ENCODE assay signal across 17 mouse cellular contexts in the genomic region with DNA sequence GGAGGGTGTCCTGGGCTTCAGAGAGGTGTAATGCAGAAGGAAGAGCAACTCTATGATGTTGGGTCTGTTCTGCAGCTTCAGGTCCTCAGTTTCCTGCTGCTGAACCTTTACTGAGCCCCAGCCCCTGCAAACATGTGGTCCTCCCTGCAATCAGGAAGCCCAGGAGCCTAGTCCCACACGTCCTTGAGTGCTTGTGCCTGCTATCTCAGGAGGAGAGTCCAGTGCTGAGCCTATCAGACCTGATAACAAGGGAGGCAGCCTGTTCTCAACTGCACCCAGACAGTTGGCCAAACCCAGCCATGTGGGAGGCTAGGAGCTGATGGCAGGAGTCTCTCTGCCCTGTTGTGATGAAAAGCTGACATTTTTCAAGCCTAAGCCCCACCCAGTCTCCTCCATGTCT. TPM values are rescaled to one million over a fixed set of nuclear protein-coding genes. Genes with fewer than 3 reads are reported as not detected.
A peak's percentile ranks its signal among the peaks of the same experiment; 100 is the strongest.
DNase-seq lines count a peak whose midpoint lies in the region; ATAC-seq lines count a peak whose summit lies in the region.
"Had no signal": no experiment of that assay in that cellular context is flagged by ENCODE, and none has a peak within 500 bp of the region (broad histone marks: within the 10 kb centered on the region; RNA-seq: fewer than 3 reads in every experiment).

No protein-coding gene starts in this region.

- 35% methylated on average over 1 of the region's 1 CpGs for WGBS in heart, embryonic 15.5 days
- WGBS in heart, embryonic 11.5 days (ENCODE audit: insufficient replicate concordance): 6% methylated on average over 1 of the region's 1 CpGs
- WGBS in limb, embryonic 13.5 days: 34% methylated on average over 1 of the region's 1 CpGs
- 71% methylated on average over 1 of the region's 1 CpGs for WGBS in hindbrain, embryonic 10.5 days

- no peak overlapping the region for H3K27ac ChIP-seq in heart, embryonic 15.5 days
- no peak overlapping the region for H3K27ac ChIP-seq in heart, embryonic 11.5 days (ENCODE audit: low read depth, low read length)
- H3K27ac ChIP-seq in limb, embryonic 13.5 days: no peak overlapping the region
- no peak overlapping the region for H3K27ac ChIP-seq in hindbrain, embryonic 10.5 days
- H3K27ac ChIP-seq: embryonic facial prominence, embryonic 15.5 days; forebrain, embryonic 15.5 days; gastrocnemius, adult 2 months; kidney, postnatal 0 days had no signal

- no peaks in the 10 kb centered on the region for H3K9me3 ChIP-seq in heart, embryonic 15.5 days (replicated peaks)
- no peaks in the 10 kb centered on the region for H3K9me3 ChIP-seq in heart, embryonic 11.5 days (replicated peaks; ENCODE audit: control insufficient read depth, low read length)
- no peaks in the 10 kb centered on the region for H3K9me3 ChIP-seq in limb, embryonic 13.5 days
- H3K9me3 ChIP-seq in hindbrain, embryonic 10.5 days: no peaks in the 10 kb centered on the region
- H3K9me3 ChIP-seq: embryonic facial prominence, embryonic 15.5 days; forebrain, embryonic 15.5 days had no signal

- no peak overlapping the region for H3K4me3 ChIP-seq in heart, embryonic 15.5 days
- H3K4me3 ChIP-seq in heart, embryonic 11.5 days (ENCODE audit: low read depth, low read length): no peak overlapping the region
- no peak overlapping the region for H3K4me3 ChIP-seq in limb, embryonic 13.5 days
- H3K4me3 ChIP-seq in hindbrain, embryonic 10.5 days: no peak overlapping the region
- H3K4me3 ChIP-seq: embryonic facial prominence, embryonic 15.5 days; forebrain, embryonic 15.5 days; gastrocnemius, adult 2 months had no signal

- no peaks in the 10 kb centered on the region for H3K27me3 ChIP-seq in heart, embryonic 15.5 days
- no peaks in the 10 kb centered on the region for H3K27me3 ChIP-seq in heart, embryonic 11.5 days (ENCODE audit: control insufficient read depth, insufficient read depth, low read length)
- no peaks in the 10 kb centered on the region for H3K27me3 ChIP-seq in limb, embryonic 13.5 days
- H3K27me3 ChIP-seq in hindbrain, embryonic 10.5 days (ENCODE audit: insufficient read depth, poor library complexity, severe bottlenecking): no peaks in the 10 kb centered on the region
- H3K27me3 ChIP-seq: embryonic facial prominence, embryonic 15.5 days; forebrain, embryonic 15.5 days had no signal

- DNase-seq in c-Kit-positive CD71-positive TER-119-negative erythroid progenitor cells, embryonic 14.5 days (ENCODE audit: low read depth): peak; percentile 48
- no peak for DNase-seq in adrenal gland, postnatal 25 days
- no peak for DNase-seq in hindbrain, embryonic 10.5 days (ENCODE audit: low spot score)
- DNase-seq: cerebellum, adult 9-11 months; gastrocnemius, adult 2 months; heart, adult 18-20 months; lung, postnatal 4 days; midbrain, embryonic 14.5 days; thymus, postnatal 4 days had no signal

- H3K36me3 ChIP-seq in heart, embryonic 15.5 days: no peaks in the 10 kb centered on the region
- no peaks in the 10 kb centered on the region for H3K36me3 ChIP-seq in heart, embryonic 11.5 days (ENCODE audit: control insufficient read depth, insufficient read depth, low read length)
- no peaks in the 10 kb centered on the region for H3K36me3 ChIP-seq in limb, embryonic 13.5 days
- H3K36me3 ChIP-seq in hindbrain, embryonic 10.5 days: no peaks in the 10 kb centered on the region
- H3K36me3 ChIP-seq: embryonic facial prominence, embryonic 15.5 days; forebrain, embryonic 15.5 days had no signal

- 0 out of 2 replicates have a peak, but pooled peaks have one; percentile 5 for ATAC-seq in heart, embryonic 15.5 days (replicated peaks; ENCODE audit: insufficient number of reproducible peaks, insufficient read depth, low FRiP score, low read depth)
- ATAC-seq in heart, embryonic 11.5 days (replicated peaks; ENCODE audit: insufficient number of reproducible peaks, low FRiP score, low TSS enrichment): no peak
- ATAC-seq in limb, embryonic 13.5 days (ENCODE audit: low FRiP score, low read depth): no peak
- ATAC-seq in megakaryocyte progenitor cell, adult 5-6 weeks (replicated peaks; ENCODE audit: poor library complexity): peak; percentile 84
- no peak for ATAC-seq in CD4-positive, CD25-positive, alpha-beta regulatory T cell, adult 4 months
- ATAC-seq: forebrain, embryonic 15.5 days had no signal

- peaks cover 13% of the 10 kb centered on the region; the same call in 1 of the 2 replicates for H3K4me1 ChIP-seq in heart, embryonic 15.5 days (replicated peaks)
- peaks cover 8% of the 10 kb centered on the region for H3K4me1 ChIP-seq in heart, embryonic 11.5 days (ENCODE audit: control insufficient read depth, insufficient read depth, low read length)
- no peaks in the 10 kb centered on the region for H3K4me1 ChIP-seq in limb, embryonic 13.5 days
- H3K4me1 ChIP-seq in hindbrain, embryonic 10.5 days (replicated peaks): 0 out of 2 replicates have a peak, but pooled peaks cover 2% of the 10 kb centered on the region
- H3K4me1 ChIP-seq: forebrain, embryonic 15.5 days had no signal

- H3K9ac ChIP-seq in heart, embryonic 15.5 days: no peak overlapping the region
- H3K9ac ChIP-seq in heart, embryonic 11.5 days (ENCODE audit: low read depth, low read length): no peak overlapping the region
- H3K9ac ChIP-seq in limb, embryonic 13.5 days: peak overlapping the region; percentile 35; the same call in 1 of the 2 replicates
- H3K9ac ChIP-seq: embryonic facial prominence, embryonic 15.5 days; forebrain, embryonic 15.5 days had no signal

- H3K4me2 ChIP-seq in heart, embryonic 15.5 days: no peak overlapping the region
- no peak overlapping the region for H3K4me2 ChIP-seq in heart, embryonic 11.5 days
- H3K4me2 ChIP-seq in limb, embryonic 13.5 days (replicated peaks): no peak overlapping the region
- H3K4me2 ChIP-seq: embryonic facial prominence, embryonic 15.5 days; forebrain, embryonic 15.5 days had no signal

RNA-seq across cellular contexts. Expression of a gene that starts 6.3 kb away (rescaled TPM):
- polyA plus RNA-seq in heart, embryonic 15.5 days (2015; fragmentation: Nextera tagmentation; extraction: Ambion mirVana): 3.2 and 4.2 TPM in 2 replicates
- 2.1 and 2.3 TPM in 2 replicates for polyA plus RNA-seq in heart, embryonic 11.5 days (2014; fragmentation: Nextera tagmentation; extraction: Ambion mirVana)
- polyA plus RNA-seq in limb, embryonic 13.5 days (2015; fragmentation: Nextera tagmentation; extraction: Ambion mirVana): 2.3 and 2.4 TPM in 2 replicates
- total RNA-seq in megakaryocyte progenitor cell, adult 5-6 weeks (2015): 28.7 and 30.5 TPM in 2 replicates
- 30.2 and 39.5 TPM in 2 replicates for total RNA-seq in megakaryocyte progenitor cell, adult 5-6 weeks (2017)
- 39.1 and 39.7 TPM in 2 replicates for total RNA-seq in adrenal gland, postnatal 25 days (2021)
- polyA plus RNA-seq in CD4-positive, CD25-positive, alpha-beta regulatory T cell, adult 4 months (2017; shearing (Covaris generic)): 10 to 100 TPM; 51.6 to 73.7 TPM
- 2.8 TPM in 2 replicates for polyA plus RNA-seq in hindbrain, embryonic 10.5 days (2016; fragmentation: Nextera tagmentation; extraction: Ambion mirVana)

RNA-seq across cellular contexts. Expression of a gene that starts 8.9 kb away (rescaled TPM):
- polyA plus RNA-seq in heart, embryonic 15.5 days (2015; fragmentation: Nextera tagmentation; extraction: Ambion mirVana): 25.1 and 35.1 TPM in 2 replicates
- polyA plus RNA-seq in heart, embryonic 11.5 days (2014; fragmentation: Nextera tagmentation; extraction: Ambion mirVana): 15.4 and 19.3 TPM in 2 replicates
- polyA plus RNA-seq in limb, embryonic 13.5 days (2015; fragmentation: Nextera tagmentation; extraction: Ambion mirVana): 30.1 and 32.2 TPM in 2 replicates
- total RNA-seq in megakaryocyte progenitor cell, adult 5-6 weeks (2015): 15.7 and 16.3 TPM in 2 replicates
- total RNA-seq in megakaryocyte progenitor cell, adult 5-6 weeks (2017): 16.2 and 17.7 TPM in 2 replicates
- total RNA-seq in adrenal gland, postnatal 25 days (2021): 40.4 and 63.3 TPM in 2 replicates
- 10 to 100 TPM; 62.6 to 85.3 TPM for polyA plus RNA-seq in CD4-positive, CD25-positive, alpha-beta regulatory T cell, adult 4 months (2017; shearing (Covaris generic))
- polyA plus RNA-seq in hindbrain, embryonic 10.5 days (2016; fragmentation: Nextera tagmentation; extraction: Ambion mirVana): 37.2 and 37.8 TPM in 2 replicates

RNA-seq across cellular contexts. Expression of a gene that starts 10.0 kb away (rescaled TPM):
- 1.2 and 2.0 TPM in 2 replicates for polyA plus RNA-seq in heart, embryonic 15.5 days (2015; fragmentation: Nextera tagmentation; extraction: Ambion mirVana)
- polyA plus RNA-seq in heart, embryonic 11.5 days (2014; fragmentation: Nextera tagmentation; extraction: Ambion mirVana): 1.5 and 2.6 TPM in 2 replicates
- polyA plus RNA-seq in limb, embryonic 13.5 days (2015; fragmentation: Nextera tagmentation; extraction: Ambion mirVana): 4.7 and 5.5 TPM in 2 replicates
- 0.32 and 0.81 TPM in 2 replicates for total RNA-seq in megakaryocyte progenitor cell, adult 5-6 weeks (2015)
- 1.5 and 2.8 TPM in 2 replicates for total RNA-seq in megakaryocyte progenitor cell, adult 5-6 weeks (2017)
- total RNA-seq in adrenal gland, postnatal 25 days (2021): 1.3 and 2.0 TPM in 2 replicates
- under 1 TPM; 0.51 to 0.84 TPM for polyA plus RNA-seq in CD4-positive, CD25-positive, alpha-beta regulatory T cell, adult 4 months (2017; shearing (Covaris generic))
- polyA plus RNA-seq in hindbrain, embryonic 10.5 days (2016; fragmentation: Nextera tagmentation; extraction: Ambion mirVana): 9.9 and 11.3 TPM in 2 replicates

RNA-seq across cellular contexts. Expression of a gene that starts 28.9 kb away (rescaled TPM):
- 81.9 and 106 TPM in 2 replicates for polyA plus RNA-seq in heart, embryonic 15.5 days (2015; fragmentation: Nextera tagmentation; extraction: Ambion mirVana)
- polyA plus RNA-seq in heart, embryonic 11.5 days (2014; fragmentation: Nextera tagmentation; extraction: Ambion mirVana): 105 and 119 TPM in 2 replicates
- polyA plus RNA-seq in limb, embryonic 13.5 days (2015; fragmentation: Nextera tagmentation; extraction: Ambion mirVana): 174 and 185 TPM in 2 replicates
- total RNA-seq in megakaryocyte progenitor cell, adult 5-6 weeks (2015): 47.6 and 50.3 TPM in 2 replicates
- total RNA-seq in megakaryocyte progenitor cell, adult 5-6 weeks (2017): 65.1 and 83.0 TPM in 2 replicates
- total RNA-seq in adrenal gland, postnatal 25 days (2021): 88.9 and 103 TPM in 2 replicates
- 100 to 1,000 TPM; 214 to 296 TPM for polyA plus RNA-seq in CD4-positive, CD25-positive, alpha-beta regulatory T cell, adult 4 months (2017; shearing (Covaris generic))
- 225 TPM in 2 replicates for polyA plus RNA-seq in hindbrain, embryonic 10.5 days (2016; fragmentation: Nextera tagmentation; extraction: Ambion mirVana)

RNA-seq across cellular contexts. Expression of a gene that starts 40.7 kb away (rescaled TPM):
- polyA plus RNA-seq in heart, embryonic 15.5 days (2015; fragmentation: Nextera tagmentation; extraction: Ambion mirVana): 10.4 and 13.0 TPM in 2 replicates
- 6.3 and 7.6 TPM in 2 replicates for polyA plus RNA-seq in heart, embryonic 11.5 days (2014; fragmentation: Nextera tagmentation; extraction: Ambion mirVana)
- 4.7 and 5.3 TPM in 2 replicates for polyA plus RNA-seq in limb, embryonic 13.5 days (2015; fragmentation: Nextera tagmentation; extraction: Ambion mirVana)
- not detected in 2 replicates for total RNA-seq in megakaryocyte progenitor cell, adult 5-6 weeks (2015)
- total RNA-seq in megakaryocyte progenitor cell, adult 5-6 weeks (2017): 0.07 TPM in 1 of 2 replicates, not detected in the other
- 6.2 and 8.5 TPM in 2 replicates for total RNA-seq in adrenal gland, postnatal 25 days (2021)
- under 1 TPM in 1 of 2 experiments, not detected in 1; 0.34 TPM for polyA plus RNA-seq in CD4-positive, CD25-positive, alpha-beta regulatory T cell, adult 4 months (2017; shearing (Covaris generic))
- 2.0 and 2.9 TPM in 2 replicates for polyA plus RNA-seq in hindbrain, embryonic 10.5 days (2016; fragmentation: Nextera tagmentation; extraction: Ambion mirVana)

Comparison
In these comparisons a context has a peak if more than half of its experiments do, and no peak if none do; other contexts are left out.
1. ATAC-seq: peak in heart, embryonic 15.5 days (single experiment) and megakaryocyte progenitor cell, adult 5-6 weeks (single experiment); none in heart, embryonic 11.5 days (single experiment), limb, embryonic 13.5 days (single experiment) and CD4-positive, CD25-positive, alpha-beta regulatory T cell, adult 4 months (single experiment).
2. RNA of a gene that starts 6.3 kb away (polyA plus RNA-seq): 51.6 to 73.7 TPM in CD4-positive, CD25-positive, alpha-beta regulatory T cell, adult 4 months; 3.2 to 4.2 TPM in heart, embryonic 15.5 days, 2.8 TPM in hindbrain, embryonic 10.5 days, 2.1 to 2.3 TPM in heart, embryonic 11.5 days and 2.3 to 2.4 TPM in limb, embryonic 13.5 days; every median in the first group is over 10 times any median in the second.